In the genomic region with DNA sequence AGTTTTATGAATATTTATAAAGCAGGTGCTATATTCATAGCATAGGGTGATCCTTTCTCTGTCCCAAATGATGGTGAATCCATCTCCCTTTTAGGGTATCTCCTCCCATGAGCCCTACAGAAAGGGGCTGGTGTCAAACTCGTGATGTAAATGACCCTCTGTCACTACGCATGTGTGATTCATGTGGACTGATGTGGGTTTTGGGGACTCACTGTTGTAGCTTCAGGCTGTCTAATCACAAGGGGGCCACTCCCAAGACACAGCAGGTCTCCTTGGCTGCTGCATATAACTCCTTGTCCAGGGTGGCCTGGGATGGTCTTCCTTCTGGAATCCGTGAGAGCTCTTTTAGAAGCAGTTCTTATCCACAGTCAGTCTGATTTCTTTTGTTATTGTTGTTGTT, we compare ENCODE assay signal across 20 mouse cellular contexts. TPM values are rescaled to one million over a fixed set of nuclear protein-coding genes. Genes with fewer than 3 reads are reported as not detected.
A peak's percentile ranks its signal among the peaks of the same experiment; 100 is the strongest.
DNase-seq lines count a peak whose midpoint lies in the region; ATAC-seq and TF ChIP-seq lines count a peak whose summit lies in the region.
"Had no signal": no experiment of that assay in that cellular context is flagged by ENCODE, and none has a peak within 500 bp of the region (broad histone marks: within the 10 kb centered on the region; RNA-seq: fewer than 3 reads in every experiment).

No protein-coding gene starts in this region.

- no peak for TF ChIP-seq CTCF in layer of hippocampus, adult 2 months (conservative IDR thresholded peaks at IDR 0.05)
- TF ChIP-seq CTCF in forebrain, postnatal 0 days (IDR thresholded peaks at IDR 0.05; ENCODE audit: low read depth): no peak

- H3K9ac ChIP-seq in midbrain, embryonic 11.5 days (ENCODE audit: low read length): no peak overlapping the region
- H3K9ac ChIP-seq in midbrain, embryonic 14.5 days (replicated peaks; ENCODE audit: low read length): no peak overlapping the region
- no peak overlapping the region for H3K9ac ChIP-seq in liver, embryonic 15.5 days
- no peak overlapping the region for H3K9ac ChIP-seq in forebrain, postnatal 0 days
- H3K9ac ChIP-seq: embryonic facial prominence, embryonic 12.5 days; forebrain, embryonic 13.5 days; heart, embryonic 12.5 days; hindbrain, embryonic 14.5 days had no signal

- H3K9me3 ChIP-seq in midbrain, embryonic 11.5 days (ENCODE audit: control insufficient read depth, low read length): no peaks in the 10 kb centered on the region
- no peaks in the 10 kb centered on the region for H3K9me3 ChIP-seq in midbrain, embryonic 14.5 days (ENCODE audit: control insufficient read depth, low read length)
- no peaks in the 10 kb centered on the region for H3K9me3 ChIP-seq in liver, embryonic 15.5 days (replicated peaks)
- H3K9me3 ChIP-seq in forebrain, postnatal 0 days (ENCODE audit: low read length): no peaks in the 10 kb centered on the region
- H3K9me3 ChIP-seq: embryonic facial prominence, embryonic 12.5 days; forebrain, embryonic 13.5 days; G1E; heart, embryonic 12.5 days; hindbrain, embryonic 10.5 days had no signal

- 71% methylated on average over 3 of the region's 3 CpGs for WGBS in midbrain, embryonic 11.5 days
- 74% methylated on average over 3 of the region's 3 CpGs for WGBS in midbrain, embryonic 14.5 days
- 60% methylated on average over 3 of the region's 3 CpGs for WGBS in liver, embryonic 15.5 days (ENCODE audit: insufficient replicate concordance)
- WGBS in forebrain, postnatal 0 days: 68% methylated on average over 3 of the region's 3 CpGs

- H3K27me3 ChIP-seq in midbrain, embryonic 11.5 days (ENCODE audit: control insufficient read depth, insufficient read depth, low read length): no peaks in the 10 kb centered on the region
- H3K27me3 ChIP-seq in midbrain, embryonic 14.5 days (ENCODE audit: control insufficient read depth, insufficient read depth, low read length): no peaks in the 10 kb centered on the region
- H3K27me3 ChIP-seq in liver, embryonic 15.5 days: no peaks in the 10 kb centered on the region
- no peaks in the 10 kb centered on the region for H3K27me3 ChIP-seq in forebrain, postnatal 0 days (ENCODE audit: insufficient read depth, low read length)
- H3K27me3 ChIP-seq: embryonic facial prominence, embryonic 12.5 days; forebrain, embryonic 13.5 days; heart, embryonic 12.5 days had no signal

- no peak for ATAC-seq in midbrain, embryonic 11.5 days (ENCODE audit: low FRiP score)
- ATAC-seq in midbrain, embryonic 14.5 days (ENCODE audit: low FRiP score, low TSS enrichment): no peak
- no peak for ATAC-seq in liver, embryonic 15.5 days (ENCODE audit: insufficient read depth)
- no peak for ATAC-seq in forebrain, postnatal 0 days
- ATAC-seq: forebrain, embryonic 13.5 days had no signal

- peak overlapping the region; percentile 60 for H3K27ac ChIP-seq in layer of hippocampus, adult 2 months
- H3K27ac ChIP-seq in midbrain, embryonic 11.5 days (ENCODE audit: low read depth, low read length): no peak overlapping the region
- no peak overlapping the region for H3K27ac ChIP-seq in midbrain, embryonic 14.5 days (replicated peaks; ENCODE audit: low read depth, low read length)
- peak overlapping the region; percentile 38; the same call in 1 of the 2 replicates for H3K27ac ChIP-seq in liver, embryonic 15.5 days (replicated peaks)
- H3K27ac ChIP-seq in forebrain, postnatal 0 days (ENCODE audit: low read depth, low read length): no peak overlapping the region
- H3K27ac ChIP-seq: forebrain, embryonic 13.5 days; gastrocnemius, adult 2 months; hindbrain, embryonic 14.5 days had no signal

- no peak overlapping the region for H3K4me3 ChIP-seq in layer of hippocampus, adult 2 months
- no peak overlapping the region for H3K4me3 ChIP-seq in midbrain, embryonic 11.5 days (ENCODE audit: low read depth, low read length)
- no peak overlapping the region for H3K4me3 ChIP-seq in midbrain, embryonic 14.5 days (replicated peaks; ENCODE audit: low read depth, low read length)
- no peak overlapping the region for H3K4me3 ChIP-seq in liver, embryonic 15.5 days (replicated peaks)
- no peak overlapping the region for H3K4me3 ChIP-seq in forebrain, postnatal 0 days (ENCODE audit: low read depth, low read length)
- H3K4me3 ChIP-seq: embryonic facial prominence, embryonic 12.5 days; forebrain, embryonic 13.5 days; gastrocnemius, adult 2 months; heart, embryonic 12.5 days; hindbrain, embryonic 10.5 days had no signal

- no peak for DNase-seq in layer of hippocampus, adult 2 months (ENCODE audit: low spot score in 2 of 2)
- no peak for DNase-seq in layer of hippocampus, postnatal 14 days (ENCODE audit: low spot score in 2 of 2)
- DNase-seq in midbrain, embryonic 11.5 days (ENCODE audit: low spot score, missing footprints): peak; percentile 66
- DNase-seq in midbrain, embryonic 14.5 days: no peak
- DNase-seq in adrenal gland, postnatal 25 days: no peak
- no peak for DNase-seq in forebrain, postnatal 0 days
- DNase-seq: adrenal gland, postnatal 10 days; B cell, adult 2 months; cerebellum, adult 11-12 months; cerebellum, adult 9-10 months; cerebellum, postnatal 25 days; gastrocnemius, adult 2 months; gastrocnemius, postnatal 25 days had no signal

- no peak overlapping the region for H3K4me2 ChIP-seq in midbrain, embryonic 11.5 days
- no peak overlapping the region for H3K4me2 ChIP-seq in midbrain, embryonic 14.5 days (ENCODE audit: low read length)
- H3K4me2 ChIP-seq in liver, embryonic 15.5 days: no peak overlapping the region
- no peak overlapping the region for H3K4me2 ChIP-seq in forebrain, postnatal 0 days (ENCODE audit: low read depth)
- H3K4me2 ChIP-seq: embryonic facial prominence, embryonic 12.5 days; forebrain, embryonic 13.5 days; heart, embryonic 12.5 days; hindbrain, embryonic 14.5 days had no signal

- H3K4me1 ChIP-seq in midbrain, embryonic 11.5 days (ENCODE audit: control insufficient read depth, insufficient read depth, low read length): no peaks in the 10 kb centered on the region
- no peaks in the 10 kb centered on the region for H3K4me1 ChIP-seq in midbrain, embryonic 14.5 days (ENCODE audit: control insufficient read depth, insufficient read depth, low read length)
- peaks cover 36% of the 10 kb centered on the region for H3K4me1 ChIP-seq in liver, embryonic 15.5 days (replicated peaks)
- H3K4me1 ChIP-seq in forebrain, postnatal 0 days (ENCODE audit: insufficient read depth): 0 out of 2 replicates have a peak, but pooled peaks cover 2% of the 10 kb centered on the region
- H3K4me1 ChIP-seq: forebrain, embryonic 13.5 days had no signal

- H3K36me3 ChIP-seq in midbrain, embryonic 11.5 days (ENCODE audit: control insufficient read depth, insufficient read depth, low read length): no peaks in the 10 kb centered on the region
- H3K36me3 ChIP-seq in midbrain, embryonic 14.5 days (ENCODE audit: control insufficient read depth, insufficient read depth, low read length): no peaks in the 10 kb centered on the region
- no peaks in the 10 kb centered on the region for H3K36me3 ChIP-seq in liver, embryonic 15.5 days (replicated peaks)
- no peaks in the 10 kb centered on the region for H3K36me3 ChIP-seq in forebrain, postnatal 0 days (ENCODE audit: insufficient read depth)
- H3K36me3 ChIP-seq: embryonic facial prominence, embryonic 12.5 days; G1E; heart, embryonic 12.5 days; hindbrain, embryonic 10.5 days had no signal

RNA-seq across cellular contexts. Expression of a gene that starts 14.6 kb away (rescaled TPM):
- total RNA-seq in layer of hippocampus, adult 2 months (2021): 1 to 10 TPM; 1.6 to 2.2 TPM
- 1 to 10 TPM in 1 of 2 experiments, under 1 TPM in 1; 0.45 to 1.0 TPM for total RNA-seq in layer of hippocampus, postnatal 14 days (2021)
- 0.78 and 1.6 TPM in 2 replicates for polyA plus RNA-seq in midbrain, embryonic 11.5 days (2014; fragmentation: Nextera tagmentation; extraction: Ambion mirVana)
- polyA plus RNA-seq in midbrain, embryonic 14.5 days (2014; fragmentation: Nextera tagmentation; extraction: Ambion mirVana): 0.51 and 1.1 TPM in 2 replicates
- polyA plus RNA-seq in liver, embryonic 15.5 days (2015; fragmentation: Nextera tagmentation; extraction: Ambion mirVana): 0.85 and 0.89 TPM in 2 replicates
- 3.8 and 4.6 TPM in 2 replicates for total RNA-seq in adrenal gland, postnatal 25 days (2021)
- total RNA-seq in forebrain, postnatal 0 days (2014; rRNA removed): 0.95 and 4.4 TPM in 2 replicates
- polyA plus RNA-seq in forebrain, postnatal 0 days (2015; fragmentation: Nextera tagmentation; extraction: Ambion mirVana): 1.4 and 2.1 TPM in 2 replicates
- total RNA-seq: G1E had no signal
- polyA plus RNA-seq: G1E had no signal

RNA-seq across cellular contexts. Expression of a gene that starts 14.8 kb away (rescaled TPM):
- total RNA-seq in layer of hippocampus, adult 2 months (2021): 1 to 10 TPM; 8.9 to 9.6 TPM
- 1 to 10 TPM; 5.8 to 6.5 TPM for total RNA-seq in layer of hippocampus, postnatal 14 days (2021)
- 2.0 and 2.8 TPM in 2 replicates for polyA plus RNA-seq in midbrain, embryonic 11.5 days (2014; fragmentation: Nextera tagmentation; extraction: Ambion mirVana)
- polyA plus RNA-seq in midbrain, embryonic 14.5 days (2014; fragmentation: Nextera tagmentation; extraction: Ambion mirVana): 1.6 and 3.0 TPM in 2 replicates
- 2.1 and 2.6 TPM in 2 replicates for polyA plus RNA-seq in liver, embryonic 15.5 days (2015; fragmentation: Nextera tagmentation; extraction: Ambion mirVana)
- 16.6 and 25.6 TPM in 2 replicates for total RNA-seq in adrenal gland, postnatal 25 days (2021)
- total RNA-seq in forebrain, postnatal 0 days (2014; rRNA removed): 3.3 and 6.7 TPM in 2 replicates
- 4.3 and 7.4 TPM in 2 replicates for polyA plus RNA-seq in forebrain, postnatal 0 days (2015; fragmentation: Nextera tagmentation; extraction: Ambion mirVana)
- total RNA-seq: G1E had no signal
- polyA plus RNA-seq: G1E had no signal

RNA-seq across cellular contexts. Expression of a gene that starts 24.9 kb away (rescaled TPM):
- total RNA-seq in layer of hippocampus, adult 2 months (2021): 1 to 10 TPM; 2.1 to 2.5 TPM
- 1 to 10 TPM in 1 of 2 experiments, under 1 TPM in 1; 0.88 to 1.1 TPM for total RNA-seq in layer of hippocampus, postnatal 14 days (2021)
- polyA plus RNA-seq in midbrain, embryonic 11.5 days (2014; fragmentation: Nextera tagmentation; extraction: Ambion mirVana): not detected in 2 replicates
- 0.16 and 0.25 TPM in 2 replicates for polyA plus RNA-seq in midbrain, embryonic 14.5 days (2014; fragmentation: Nextera tagmentation; extraction: Ambion mirVana)
- polyA plus RNA-seq in liver, embryonic 15.5 days (2015; fragmentation: Nextera tagmentation; extraction: Ambion mirVana): 0.15 and 0.64 TPM in 2 replicates
- total RNA-seq in adrenal gland, postnatal 25 days (2021): 3.8 and 4.1 TPM in 2 replicates
- total RNA-seq in forebrain, postnatal 0 days (2014; rRNA removed): 1.3 TPM in 1 of 2 replicates, not detected in the other
- 0.48 and 0.61 TPM in 2 replicates for polyA plus RNA-seq in forebrain, postnatal 0 days (2015; fragmentation: Nextera tagmentation; extraction: Ambion mirVana)
- total RNA-seq: G1E had no signal
- polyA plus RNA-seq: G1E had no signal

RNA-seq across cellular contexts. Expression of a gene that starts 28.6 kb away (rescaled TPM):
- total RNA-seq in layer of hippocampus, adult 2 months (2021): 100 to 1,000 TPM; 108 to 132 TPM
- total RNA-seq in layer of hippocampus, postnatal 14 days (2021): 10 to 100 TPM; 84.3 to 88.5 TPM
- polyA plus RNA-seq in midbrain, embryonic 11.5 days (2014; fragmentation: Nextera tagmentation; extraction: Ambion mirVana): 80.6 and 90.8 TPM in 2 replicates
- 93.3 and 103 TPM in 2 replicates for polyA plus RNA-seq in midbrain, embryonic 14.5 days (2014; fragmentation: Nextera tagmentation; extraction: Ambion mirVana)
- polyA plus RNA-seq in liver, embryonic 15.5 days (2015; fragmentation: Nextera tagmentation; extraction: Ambion mirVana): 23.9 and 27.2 TPM in 2 replicates
- total RNA-seq in adrenal gland, postnatal 25 days (2021): 91.6 and 91.8 TPM in 2 replicates
- total RNA-seq in forebrain, postnatal 0 days (2014; rRNA removed): 79.2 and 82.4 TPM in 2 replicates
- polyA plus RNA-seq in forebrain, postnatal 0 days (2015; fragmentation: Nextera tagmentation; extraction: Ambion mirVana): 60.6 and 77.6 TPM in 2 replicates

RNA-seq across cellular contexts. Expression of a gene that starts 38.2 kb away (rescaled TPM):
- total RNA-seq in layer of hippocampus, adult 2 months (2021): 100 to 1,000 TPM; 342 to 344 TPM
- total RNA-seq in layer of hippocampus, postnatal 14 days (2021): 100 to 1,000 TPM; 409 to 418 TPM
- polyA plus RNA-seq in midbrain, embryonic 11.5 days (2014; fragmentation: Nextera tagmentation; extraction: Ambion mirVana): 877 and 900 TPM in 2 replicates
- 707 and 863 TPM in 2 replicates for polyA plus RNA-seq in midbrain, embryonic 14.5 days (2014; fragmentation: Nextera tagmentation; extraction: Ambion mirVana)
- polyA plus RNA-seq in liver, embryonic 15.5 days (2015; fragmentation: Nextera tagmentation; extraction: Ambion mirVana): 228 and 232 TPM in 2 replicates
- total RNA-seq in adrenal gland, postnatal 25 days (2021): 624 and 654 TPM in 2 replicates
- 1,003 and 1,045 TPM in 2 replicates for total RNA-seq in forebrain, postnatal 0 days (2014; rRNA removed)
- polyA plus RNA-seq in forebrain, postnatal 0 days (2015; fragmentation: Nextera tagmentation; extraction: Ambion mirVana): 614 and 772 TPM in 2 replicates

Comparison
In these comparisons a context has a peak if more than half of its experiments do, and no peak if none do; other contexts are left out.
1. H3K27ac ChIP-seq: peak in layer of hippocampus, adult 2 months (single experiment) and liver, embryonic 15.5 days (single experiment); none in midbrain, embryonic 11.5 days (single experiment), midbrain, embryonic 14.5 days (single experiment) and forebrain, postnatal 0 days (single experiment).